Mouse (Mus musculus) gastrocnemius, postnatal 14 days (tissue): Measurements from ENCODE around the gene Gm21693. TPM values are rescaled to one million over a fixed set of nuclear protein-coding genes. Genes with fewer than 3 reads are reported as not detected.
"Not testable (repeated sequence)": the region's sequence is repeated elsewhere in the genome, so short reads cannot be mapped to it uniquely, and the experiment has no call there.

Experiments
- DNase-seq: peaks from one replicate; pipeline ENCODE4 v3.0.0; 2021; ENCODE audit warnings: mixed read lengths
- intact Hi-C: fragments of 180-260 bp; cut with DNase I; formaldehyde crosslinking; loops from one replicate; pipeline ENCODE4 v1.15.1; 2025; ENCODE audit warnings: low total_unique reads
- long read RNA-seq, 2 experiments: library from polyadenylated mRNA; stranded (forward); transcript quantifications; one replicate each; pipeline ENCODE4 v2.0.0; 2021
- total RNA-seq, 2 experiments: library from RNA; stranded (reverse); gene quantifications; 2 replicates each; pipeline ENCODE4 v1.2.3; 2021

Gm21693 gene
- total RNA-seq = not detected
- long read RNA-seq, experiment 1 = 0 reads
- long read RNA-seq, experiment 2 = 0 reads

- intact Hi-C loops = not testable (repeated sequence)
Observed at GRCm38 (mm10) chrY:3345229-3345628, at the start of gene Gm21693. Gene Gm21693 (minus strand): TSS chrY:3345329.

GRCm38 (mm10) chrY:3340661-3341060 lies 4.5 kb downstream of the Gm21693 start:
- DNase-seq, intact Hi-C loops: not testable (repeated sequence)

More at GRCm38 (mm10) chrY:3345229-3345628, at the start of gene Gm21693:
- DNase-seq = not testable (repeated sequence)

GRCm38 (mm10) chrY:3306349-3306748 lies 38.8 kb downstream of the Gm21693 start, which contains the start of gene Gm21677:
Gene Gm21677 (minus strand): TSS chrY:3306449.
- DNase-seq, intact Hi-C loops: not testable (repeated sequence)

Other genes starting within 250 kb of the Gm21693 start
- gene Gm21677, start 38.9 kb downstream of the Gm21693 start, total RNA-seq = not detected
- gene Gm21704, start 64.8 kb upstream of the Gm21693 start, total RNA-seq = not detected
- not detected for gene Gm21708, start 64.8 kb upstream of the Gm21693 start, total RNA-seq